Mouse (Mus musculus) thymus, postnatal 4 days (tissue): ENCODE results near the gene Olfr692.
"Not testable (repeated sequence)": the region's sequence is repeated elsewhere in the genome, so short reads cannot be mapped to it uniquely, and the experiment has no call there.

Experiments
- DNase-seq: peaks from one replicate; pipeline ENCODE4 v3.0.0; 2021

The Olfr692 gene

DNA sequence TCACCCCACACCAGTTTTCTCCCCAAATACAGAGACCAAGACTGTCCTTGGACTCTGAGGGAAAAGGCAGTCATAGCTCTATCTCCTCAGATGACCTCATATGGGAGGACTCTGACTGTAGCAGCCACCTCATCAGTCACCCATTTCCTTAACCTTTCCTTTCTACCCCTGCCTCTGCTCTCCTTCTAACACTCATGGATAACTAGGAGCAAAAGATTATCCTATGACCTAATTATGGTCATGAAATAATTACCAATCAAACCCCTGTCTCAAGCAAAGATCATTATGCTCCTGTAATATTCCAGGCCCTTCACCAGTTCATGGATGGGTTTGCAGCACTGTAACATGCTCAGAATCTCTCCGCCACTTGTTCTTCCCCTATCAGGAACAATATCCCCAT is at the start of gene Olfr692:
TSS of gene Olfr692 (plus strand) at position 301 of the 400 bp plus-strand sequence.
- no peak for DNase-seq

DNA sequence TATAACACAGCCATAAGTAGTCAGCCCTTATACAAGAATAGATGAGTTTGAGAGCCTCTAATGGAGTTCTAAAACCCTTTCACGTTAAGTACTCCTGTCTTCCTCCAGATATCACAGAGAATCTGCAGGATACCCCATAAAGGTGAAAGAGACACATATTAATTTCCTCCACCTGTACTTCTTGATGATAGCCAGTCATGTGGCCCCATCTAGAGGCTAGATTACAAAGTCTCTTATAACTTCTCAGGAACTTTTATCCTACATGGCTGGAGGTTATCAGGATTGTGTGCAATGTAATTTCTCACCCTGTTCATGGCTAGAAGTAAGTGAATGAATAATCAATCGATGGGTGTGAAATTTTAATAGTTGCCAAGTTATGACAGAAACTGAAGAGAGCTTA is 42.7 kb upstream of the Olfr692 start:
- no peak for DNase-seq

DNA sequence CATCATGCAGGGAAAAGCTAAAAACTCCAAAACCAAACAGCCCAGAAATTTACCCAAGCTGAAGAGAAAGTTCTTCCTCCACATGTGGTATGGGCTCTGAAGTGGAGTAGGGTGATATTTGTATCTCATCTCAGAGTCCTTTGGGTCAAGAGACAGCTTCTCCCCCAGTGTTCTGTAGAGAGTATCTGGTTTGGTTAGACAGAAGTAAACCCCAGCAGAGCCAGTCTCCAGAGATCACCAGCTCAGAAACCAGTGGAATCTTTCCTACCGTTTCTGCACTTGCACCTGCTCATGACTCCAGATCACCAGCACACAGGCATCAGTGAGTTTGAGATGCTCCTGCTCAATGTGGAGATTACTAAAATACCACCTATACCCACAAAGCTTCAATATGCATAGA is 34.0 kb upstream of the Olfr692 start, which contains the start of gene Olfr690:
TSS of gene Olfr690 (minus strand) at position 101 of the 400 bp plus-strand sequence.
- DNase-seq = no peak

DNA sequence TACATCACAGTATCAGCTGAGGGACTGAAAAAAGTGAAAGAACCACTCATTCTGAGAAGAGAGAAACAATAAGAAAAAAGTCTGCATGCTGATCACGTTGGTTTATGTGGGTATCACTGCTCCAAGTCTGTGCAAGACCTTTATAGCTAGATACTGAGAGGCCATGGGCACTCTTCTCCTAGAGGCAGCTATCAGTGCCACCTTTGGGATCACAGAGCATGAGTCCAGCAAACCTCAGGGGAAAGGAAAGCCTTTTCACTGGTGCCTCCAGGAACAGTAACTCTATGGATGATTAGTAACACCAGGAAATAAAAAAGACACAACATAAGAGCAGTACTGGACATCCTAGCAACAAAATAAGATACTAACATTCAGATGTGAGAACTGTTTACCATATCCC is 25.9 kb upstream of the Olfr692 start, which contains the start of gene Olfr691:
TSS of gene Olfr691 (minus strand) at position 101 of the 400 bp plus-strand sequence.
- DNase-seq = no peak

DNA sequence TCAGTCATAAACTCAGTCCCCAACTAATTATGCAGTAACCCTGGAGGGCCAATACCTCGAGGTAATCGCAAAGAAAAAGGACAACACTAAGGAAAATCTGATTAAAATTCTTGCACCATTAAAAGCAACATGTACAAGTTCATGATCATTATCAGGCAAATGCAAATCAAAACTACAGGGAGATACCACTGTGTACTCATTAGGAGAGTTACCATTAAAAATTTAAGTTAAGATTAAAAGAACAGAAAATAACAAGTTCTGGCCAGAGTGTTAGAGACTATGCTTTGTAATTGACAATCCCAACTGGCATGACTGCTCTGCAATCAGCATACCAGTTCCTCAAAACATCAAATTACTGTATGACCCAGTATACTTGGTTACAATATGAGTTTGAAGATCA is 25.3 kb upstream of the Olfr692 start:
- DNase-seq = no peak

DNA sequence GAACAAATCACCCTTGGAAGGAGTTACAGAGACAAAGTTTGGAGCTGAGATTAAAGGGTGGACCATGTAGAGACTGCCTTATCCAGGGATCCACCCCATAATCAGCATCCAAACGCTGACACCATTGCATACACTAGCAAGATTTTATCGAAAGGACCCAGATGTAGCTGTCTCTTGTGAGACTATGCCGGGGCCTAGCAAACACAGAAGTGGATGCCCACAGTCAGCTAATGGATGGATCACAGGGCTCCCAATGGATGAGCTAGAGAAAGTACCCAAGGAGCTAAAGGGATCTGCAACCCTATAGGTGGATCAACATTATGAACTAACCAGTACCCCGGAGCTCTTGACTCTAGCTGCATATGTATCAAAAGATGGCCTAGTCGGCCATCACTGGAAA is 12.0 kb upstream of the Olfr692 start:
- not testable (repeated sequence) for DNase-seq

DNA sequence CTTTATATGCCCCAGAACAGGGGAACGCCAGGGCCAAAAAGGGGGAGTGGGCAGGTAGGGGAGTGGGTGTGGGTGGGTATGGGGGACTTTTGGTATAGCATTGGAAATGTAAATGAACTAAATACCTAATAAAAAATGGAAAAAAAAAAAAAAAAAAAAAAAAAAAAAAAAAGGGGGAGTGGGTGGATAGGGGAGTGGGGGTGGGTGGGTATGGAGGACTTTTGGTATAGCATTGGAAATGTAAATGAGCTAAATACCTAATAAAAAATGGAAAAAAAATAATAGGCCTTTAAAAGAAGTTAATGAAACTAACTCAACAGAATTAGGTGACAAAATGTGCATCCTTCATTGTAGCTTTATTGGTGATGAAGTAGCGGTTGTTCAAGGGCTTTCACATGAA is 11.5 kb upstream of the Olfr692 start:
- not testable (repeated sequence) for DNase-seq

DNA sequence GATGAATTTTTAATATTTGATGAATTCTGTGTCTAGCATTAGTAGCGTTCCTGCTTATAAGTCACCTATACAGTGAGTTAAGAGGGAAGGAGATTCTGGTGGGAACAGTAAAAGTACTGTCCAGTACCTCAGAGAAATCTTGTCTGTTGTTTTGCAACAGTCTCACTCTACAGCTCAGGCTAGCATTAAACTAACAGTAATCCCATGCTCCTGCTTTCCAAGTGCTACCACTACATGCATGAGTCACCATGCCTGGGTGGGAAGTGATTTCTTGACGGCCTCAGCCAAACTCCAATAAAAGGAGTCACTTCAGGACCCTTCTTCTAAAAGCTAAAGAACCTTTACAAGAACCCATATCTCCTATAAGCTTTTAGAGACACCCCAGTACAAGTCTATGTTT is 6.3 kb upstream of the Olfr692 start:
- no peak for DNase-seq

DNA sequence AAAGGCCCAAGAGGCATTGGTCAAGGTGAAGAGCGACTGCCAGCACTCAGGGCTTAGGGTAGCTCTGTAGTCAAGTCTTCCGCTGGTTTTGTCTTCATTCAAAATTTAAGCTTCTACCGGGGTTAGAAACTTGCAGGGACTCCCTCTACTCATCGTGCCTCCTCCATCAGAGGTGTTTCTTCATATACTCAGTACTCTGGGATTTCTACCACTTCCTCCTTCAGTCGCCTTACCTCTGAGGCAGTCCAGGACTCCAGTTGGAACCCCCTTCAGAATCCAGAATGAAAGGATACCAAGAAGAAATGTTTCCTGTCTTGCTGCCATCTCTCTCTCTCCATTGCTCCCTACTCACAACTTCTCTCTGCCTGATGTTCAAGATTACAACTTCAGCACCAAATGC is 762 bp upstream of the Olfr692 start:
- DNase-seq = no peak

DNA sequence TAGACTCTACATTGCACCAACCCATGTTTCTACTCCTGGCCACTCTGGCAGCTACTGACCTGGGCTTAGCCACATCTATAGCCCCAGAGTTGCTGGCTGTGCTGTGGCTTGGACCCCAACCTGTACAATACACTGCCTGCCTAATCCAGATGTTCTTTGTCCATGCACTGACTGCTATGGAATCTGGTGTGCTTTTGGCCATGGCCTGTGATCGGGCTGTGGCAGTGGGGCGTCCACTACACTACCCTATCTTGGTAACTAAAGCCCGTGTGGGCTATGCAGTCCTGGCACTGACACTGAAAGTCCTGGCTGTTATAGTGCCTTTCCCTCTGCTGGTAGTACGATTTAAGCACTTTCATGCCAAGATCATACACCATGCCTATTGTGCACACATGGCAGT is 491 bp downstream of the Olfr692 start:
- DNase-seq = no peak

DNA sequence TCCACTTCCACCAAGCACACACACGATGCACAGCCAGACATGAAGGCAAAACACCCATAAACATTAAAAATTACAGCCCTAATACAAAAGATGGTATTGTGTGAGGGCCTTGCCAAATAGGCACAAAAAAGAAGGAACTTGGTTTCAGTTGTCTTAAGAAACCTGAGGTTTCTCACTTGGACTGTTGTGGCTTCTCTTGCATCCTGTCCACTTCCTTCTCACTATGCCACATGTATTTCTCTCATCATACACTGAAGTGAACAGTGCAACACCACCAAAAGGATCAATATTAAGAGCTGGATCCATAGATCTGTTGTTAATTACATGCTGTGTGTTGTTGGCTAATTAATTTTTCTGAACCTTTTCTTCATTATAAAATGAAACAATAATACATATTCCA is 4.9 kb downstream of the Olfr692 start:
- no peak for DNase-seq

DNA sequence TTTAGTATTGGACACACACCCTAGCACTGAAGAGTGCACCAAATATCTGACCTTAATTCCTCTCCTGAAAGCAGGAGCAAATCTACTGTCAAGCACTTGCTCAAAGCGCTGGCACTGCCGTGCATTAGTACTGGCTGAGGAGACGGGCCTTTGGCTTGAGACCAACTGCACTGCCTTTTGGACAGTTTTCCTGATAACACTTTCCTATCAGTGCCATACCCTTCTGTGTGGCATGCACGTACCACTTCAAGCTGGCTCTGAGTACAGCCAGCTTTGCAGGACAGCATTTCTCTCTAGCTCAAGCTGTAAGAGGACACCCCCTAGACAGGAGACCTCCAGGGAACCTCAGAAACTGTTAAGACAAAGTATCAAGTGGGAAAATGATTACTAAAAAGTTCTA is 5.5 kb downstream of the Olfr692 start:
- DNase-seq = no peak

DNA sequence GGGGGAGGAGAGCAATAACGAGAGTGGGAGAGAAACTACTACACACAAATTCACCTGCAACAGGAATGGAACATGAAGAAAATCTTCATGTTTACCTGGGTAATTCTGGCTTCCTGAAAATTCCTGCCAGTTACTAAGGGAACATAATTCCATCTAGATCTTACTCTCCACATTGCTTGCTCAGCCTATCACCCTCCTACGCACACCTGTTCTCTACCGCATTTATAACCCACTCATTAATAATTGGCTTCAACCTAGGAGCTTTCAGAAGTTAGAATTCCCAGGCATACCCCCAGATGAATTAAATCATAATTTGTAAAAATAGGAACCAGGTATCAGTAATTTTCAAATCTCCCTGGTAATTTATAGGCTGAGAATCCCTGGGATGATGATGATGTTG is 5.9 kb downstream of the Olfr692 start:
- no peak for DNase-seq

DNA sequence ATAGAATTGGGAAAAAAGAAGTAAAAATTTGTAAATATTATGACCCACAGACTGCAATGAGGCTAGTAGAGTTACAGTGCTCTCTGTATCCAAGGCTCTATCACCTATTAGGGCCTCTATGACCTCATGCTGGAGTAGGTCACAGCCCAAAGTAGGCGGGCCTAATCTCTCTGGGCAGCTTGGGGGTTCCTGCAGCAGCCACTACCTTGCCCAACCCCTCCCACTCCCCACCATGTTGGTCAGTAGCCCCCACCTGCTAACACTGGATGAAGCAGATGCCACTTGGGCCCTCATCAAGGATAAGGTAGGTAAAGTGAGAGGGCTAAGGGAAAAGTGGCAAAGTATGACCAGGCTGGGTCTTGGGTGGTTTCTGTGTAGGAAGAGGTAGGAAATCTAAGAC is 6.8 kb downstream of the Olfr692 start, which contains the start of gene Gm5901:
TSS of gene Gm5901 (plus strand) at position 173 of the 400 bp plus-strand sequence.
- DNase-seq = no peak

DNA sequence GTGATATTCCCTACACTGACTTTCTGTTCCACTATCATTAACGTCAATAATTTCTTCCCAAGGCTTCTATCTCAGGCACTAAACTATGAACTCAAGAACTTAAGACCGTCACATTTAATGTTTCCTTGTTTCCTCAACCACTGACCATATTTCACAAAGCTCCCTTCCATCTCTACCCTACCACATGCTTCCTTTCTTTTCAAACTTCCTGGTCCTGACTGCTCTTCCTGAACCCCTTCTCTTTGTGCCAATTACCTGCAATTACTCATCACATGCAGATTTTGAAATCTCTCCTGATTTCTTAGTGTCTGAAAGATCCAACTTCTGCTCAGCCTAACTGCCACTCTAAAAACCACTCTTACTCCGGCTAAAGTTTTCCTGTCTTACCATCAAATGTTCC is 12.3 kb downstream of the Olfr692 start:
- DNase-seq = no peak

DNA sequence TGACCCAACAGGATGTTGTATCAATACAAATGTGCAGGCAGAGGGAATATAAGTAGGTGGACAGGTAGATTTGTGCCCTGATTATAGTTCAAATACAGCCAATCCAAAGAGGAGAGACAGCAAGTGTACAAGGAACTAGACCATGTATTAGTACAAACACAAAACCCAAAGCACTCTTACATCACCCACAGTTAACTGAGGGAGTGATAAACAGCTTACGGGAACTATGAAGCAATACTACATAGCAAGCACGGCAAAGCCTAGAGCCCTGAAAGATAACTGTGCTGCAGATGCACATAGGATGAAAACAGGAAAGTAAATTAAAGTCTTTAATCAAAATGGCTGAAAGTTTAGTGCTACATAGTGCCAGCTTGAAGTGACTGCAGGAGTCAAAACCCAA is 19.7 kb downstream of the Olfr692 start:
- DNase-seq = no peak

DNA sequence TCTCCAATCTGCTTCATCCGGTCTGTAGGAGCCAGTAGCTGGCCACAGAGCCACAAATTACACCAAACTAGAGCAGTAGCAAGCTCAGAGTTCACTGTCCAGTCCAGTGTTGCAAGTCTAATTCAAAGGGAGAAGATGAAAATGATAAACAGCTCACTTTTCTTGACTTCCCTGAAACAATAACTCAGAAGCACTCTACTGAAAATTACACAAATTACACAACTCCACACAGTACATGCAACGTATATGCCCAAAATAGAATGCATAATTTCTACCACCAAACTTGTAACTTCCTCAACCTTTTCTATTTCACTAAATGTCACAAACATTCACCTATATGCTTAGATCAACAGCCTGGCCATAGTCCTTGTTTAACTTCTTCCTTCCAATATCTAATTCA is 22.2 kb downstream of the Olfr692 start:
- DNase-seq = no peak

DNA sequence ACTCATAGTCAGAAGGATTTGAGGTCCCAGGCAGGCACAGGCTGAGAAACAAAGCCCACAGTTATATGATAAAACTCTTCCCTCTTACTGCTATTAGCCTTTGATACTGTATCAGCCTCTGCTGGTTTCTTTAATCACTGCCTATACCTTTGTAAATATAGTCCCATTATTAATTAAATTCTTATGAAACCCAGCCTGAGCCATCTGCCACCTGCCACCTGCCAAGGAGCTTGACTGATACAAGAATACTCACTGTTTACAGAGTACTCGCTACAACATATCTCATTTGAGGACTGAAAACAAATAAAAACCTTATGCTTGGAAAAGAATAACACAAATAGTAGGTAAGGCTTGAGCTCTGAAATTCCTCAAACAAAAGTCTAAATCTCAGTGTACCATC is 26.6 kb downstream of the Olfr692 start:
- DNase-seq = no peak

DNA sequence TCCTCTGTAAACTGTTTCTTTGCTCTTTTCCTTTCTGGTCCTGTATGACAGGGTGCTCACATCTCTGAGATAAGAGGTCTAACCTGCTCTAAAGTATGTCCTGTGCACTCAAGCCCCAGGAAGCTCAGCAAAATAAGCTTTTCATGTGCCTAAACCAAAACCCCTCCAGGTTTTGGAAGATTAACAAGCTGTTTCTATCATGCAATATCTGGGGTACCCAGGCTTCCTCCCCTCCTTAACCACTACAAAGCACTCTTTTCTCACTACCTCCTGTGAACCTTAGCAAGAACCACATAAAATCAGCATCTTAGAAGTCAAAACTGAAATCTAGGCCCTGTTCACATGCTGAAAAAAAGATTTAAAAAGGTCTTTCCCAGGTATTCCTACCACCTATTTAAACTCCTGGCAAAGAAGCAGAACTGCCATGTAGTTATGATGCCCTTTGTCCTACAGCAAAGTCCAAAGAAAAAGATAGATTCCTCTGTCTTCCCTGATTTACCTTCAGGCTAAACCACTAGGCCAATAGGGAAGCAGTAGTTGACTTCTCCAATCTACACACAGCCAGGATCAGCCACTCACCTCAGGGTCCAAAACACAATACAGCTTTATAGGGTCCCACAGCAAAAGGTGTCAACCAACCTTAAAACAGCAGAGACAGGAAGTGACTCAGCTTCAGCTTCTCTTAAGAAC is 27.2 kb downstream of the Olfr692 start:
- no peak for DNase-seq

DNA sequence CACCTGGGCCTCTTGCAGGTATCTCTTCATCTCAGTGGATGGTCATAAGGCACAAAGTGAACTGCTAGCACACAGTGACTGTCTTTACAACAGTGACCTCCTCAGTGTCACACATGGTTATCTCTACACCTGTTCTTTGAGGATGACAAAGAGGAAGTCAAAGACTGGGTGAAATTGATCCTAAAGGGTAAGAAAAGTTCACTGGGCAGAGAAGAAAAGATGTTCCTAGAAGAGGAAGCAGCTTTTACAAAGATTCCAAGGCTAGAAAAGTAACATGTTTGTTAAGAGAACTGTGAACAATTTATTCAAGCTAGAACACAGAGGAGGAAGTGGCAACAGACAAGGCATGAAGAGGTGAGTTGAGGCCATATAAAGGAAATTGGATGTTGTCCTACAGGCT is 28.1 kb downstream of the Olfr692 start:
- no peak for DNase-seq

DNA sequence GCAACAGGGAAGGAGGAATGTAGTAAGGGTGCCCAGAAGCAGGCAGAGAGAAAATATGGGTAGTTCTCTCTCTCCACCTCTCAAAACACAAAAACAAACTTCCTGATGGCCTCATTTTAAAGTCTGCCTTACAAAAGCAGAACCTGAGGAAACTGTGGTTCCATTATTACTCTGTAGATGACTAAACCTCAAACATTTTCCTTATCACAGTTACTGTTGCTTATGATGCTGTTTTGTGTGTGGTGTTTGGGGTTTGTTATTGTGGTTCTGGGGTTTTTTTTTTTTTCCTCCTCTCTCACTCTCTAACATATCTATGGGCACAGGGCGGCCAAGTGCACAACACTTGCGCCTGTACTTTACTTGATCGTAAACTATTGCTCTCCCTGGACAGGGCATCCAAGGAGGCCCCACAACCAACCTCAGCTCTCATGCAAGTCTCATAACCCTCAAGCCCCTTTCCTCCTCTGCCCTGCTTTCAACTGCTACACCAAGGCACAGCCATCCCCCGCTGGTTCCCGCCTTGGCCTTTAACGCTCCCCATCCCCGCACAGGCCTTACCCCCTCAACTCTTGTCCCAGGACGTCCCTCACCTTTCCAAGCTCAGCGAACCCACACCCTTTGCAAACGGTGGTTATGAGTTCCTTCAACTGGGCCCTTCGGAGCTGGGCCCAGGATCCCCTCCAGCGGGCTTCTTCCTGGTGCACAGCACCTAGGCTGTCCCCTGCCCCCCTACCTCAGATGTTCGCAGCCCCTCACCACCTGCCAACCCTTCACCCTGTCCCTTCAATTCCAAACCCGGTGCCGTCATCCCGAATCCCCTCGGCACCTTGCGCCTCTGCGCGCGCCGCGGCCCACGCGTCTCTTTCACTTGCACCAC is 31.3 kb downstream of the Olfr692 start:
- DNase-seq = no peak

DNA sequence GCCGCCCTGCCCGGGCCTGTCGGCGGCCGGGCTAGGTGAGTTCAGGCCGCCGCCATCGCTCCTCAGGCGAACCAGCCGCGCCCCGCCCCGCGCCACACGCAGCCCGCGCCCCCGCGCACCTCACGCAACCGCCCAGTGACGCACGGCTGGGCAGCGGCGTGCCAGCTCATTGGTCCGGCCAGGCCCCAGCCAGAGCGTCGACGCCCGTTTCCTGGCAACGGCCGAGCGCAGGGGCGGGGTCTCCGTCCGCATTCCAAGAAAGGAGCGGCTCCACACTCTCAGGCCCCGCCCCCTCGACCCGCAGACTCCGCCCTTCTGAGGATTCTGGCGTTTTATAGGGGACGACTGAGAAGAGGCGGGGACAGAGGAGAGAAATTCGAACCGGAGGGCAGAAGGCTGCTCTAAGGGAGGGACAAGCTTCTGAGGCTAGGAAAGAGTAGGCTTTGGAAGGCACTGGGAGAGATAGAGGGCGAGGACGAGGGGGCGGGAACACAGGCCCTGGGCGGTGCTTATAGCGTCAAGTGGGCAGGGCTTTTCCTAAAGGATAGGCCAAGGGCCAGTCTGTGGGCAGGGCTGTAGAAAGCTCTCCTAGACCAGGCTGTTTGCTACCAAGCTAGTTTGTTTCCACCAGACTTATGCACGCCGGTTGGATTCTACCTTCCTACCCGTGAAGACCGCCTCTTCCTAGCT is 32.0 kb downstream of the Olfr692 start, which contains the start of gene Fam160a2:
TSS of gene Fam160a2 (minus strand) at position 120 of the 690 bp plus-strand sequence.
- DNase-seq = peak; percentile 99

DNA sequence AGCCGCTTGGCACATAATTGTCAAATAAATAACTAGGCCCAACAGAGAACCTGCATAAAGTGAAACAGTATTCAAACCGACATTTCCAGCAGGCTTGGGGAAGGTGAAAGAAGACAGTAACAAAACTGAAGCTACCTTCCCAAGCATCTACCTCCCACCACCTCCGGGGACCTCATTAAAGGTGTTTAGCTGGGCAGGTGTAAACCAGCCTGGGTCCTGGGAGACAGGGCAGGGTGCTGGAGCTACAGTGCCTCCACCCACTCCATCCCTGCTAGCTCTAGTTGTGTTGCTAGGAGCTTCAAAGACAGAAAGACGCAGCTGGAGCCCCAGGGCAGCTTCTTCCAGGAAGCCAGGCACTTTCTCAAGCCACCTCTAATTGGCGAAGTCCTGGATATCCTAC is 36.2 kb downstream of the Olfr692 start, which contains the start of gene Cnga4:
TSS of gene Cnga4 (plus strand) at position 301 of the 400 bp plus-strand sequence.
- DNase-seq = no peak
